Mouse (Mus musculus): ENCODE measurements around the gene Grin2b. TPM values are rescaled to one million over a fixed set of nuclear protein-coding genes. Genes with fewer than 3 reads are reported as not detected.

Gene Grin2b
- polyA plus RNA-seq, 2 experiments: 0.39 to 3.7 TPM

DNA sequence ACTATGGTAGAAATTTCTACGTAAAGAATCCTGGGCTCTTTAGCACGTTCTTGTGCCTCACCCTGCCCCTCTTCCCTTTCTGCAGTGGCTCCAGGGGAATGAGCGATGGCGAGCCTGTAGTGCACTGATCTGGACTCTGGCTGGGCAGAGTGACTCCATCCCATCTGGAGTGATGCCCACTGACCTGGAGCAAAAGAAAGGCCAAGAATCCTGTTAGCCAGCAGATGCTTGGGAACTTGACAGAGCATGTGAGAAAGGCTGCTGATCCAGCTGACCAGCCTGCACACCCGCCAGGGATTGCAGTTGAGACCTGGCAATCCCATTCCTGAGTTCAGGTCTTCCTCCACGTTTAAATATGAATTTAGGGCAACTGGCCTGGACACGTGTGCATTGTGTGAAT is 178.6 kb downstream of the Grin2b start:
- DNase-seq (ENCODE audit: low spot score): no peak

DNA sequence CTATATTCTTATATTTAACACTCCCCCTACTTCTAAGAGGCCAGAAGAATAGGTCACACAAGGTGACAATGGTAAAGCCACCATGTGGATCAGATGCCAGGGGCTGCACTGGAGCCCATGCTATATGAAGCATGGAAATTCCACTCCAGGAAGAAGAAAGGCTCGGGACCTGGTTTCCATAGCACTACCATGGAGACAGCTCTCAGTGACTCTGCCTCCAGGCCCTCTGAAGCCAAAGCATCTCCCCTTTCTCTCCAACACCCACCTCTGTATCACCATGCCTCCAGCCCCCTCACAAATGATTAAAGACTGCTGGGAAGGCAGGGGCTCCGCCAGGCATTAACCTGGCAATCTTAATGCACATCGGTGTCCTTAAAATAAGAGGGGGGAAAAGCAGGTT is 179.4 kb downstream of the Grin2b start:
- DNase-seq (ENCODE audit: low spot score): no peak
- no peak overlapping the region for H3K4me2 ChIP-seq (replicated peaks; ENCODE audit: low read depth, low read length, severe bottlenecking)
- no peaks in the 10 kb centered on the region for H3K27me3 ChIP-seq (ENCODE audit: control insufficient read depth, insufficient read depth, low read length)
- H3K27ac ChIP-seq (replicated peaks; ENCODE audit: low read depth, low read length): no peak overlapping the region
- no peaks in the 10 kb centered on the region for H3K36me3 ChIP-seq (ENCODE audit: control insufficient read depth, insufficient read depth, low read length)
- H3K9me3 ChIP-seq (ENCODE audit: control insufficient read depth, low read length): no peaks in the 10 kb centered on the region; the same call in 1 of the 2 replicates
- WGBS: 81% methylated on average over 3 of the region's 3 CpGs
- no peak for ATAC-seq (ENCODE audit: low FRiP score, low read depth)
- H3K9ac ChIP-seq (ENCODE audit: low read depth, low read length, severe bottlenecking): no peak overlapping the region
- no peaks in the 10 kb centered on the region for H3K4me1 ChIP-seq (ENCODE audit: control insufficient read depth, insufficient read depth, low read length)
- no peak overlapping the region for H3K4me3 ChIP-seq (replicated peaks; ENCODE audit: low read length)
- no peak for TF ChIP-seq POLR2A (IDR thresholded peaks at IDR 0.05; ENCODE audit: borderline replicate concordance, extremely low read depth, insufficient read depth, insufficient read length)

More for the DNA sequence above, 178.6 kb downstream of the Grin2b start:
- H3K4me3 ChIP-seq (replicated peaks; ENCODE audit: low read length): no peak overlapping the region
- H3K36me3 ChIP-seq (ENCODE audit: control insufficient read depth, insufficient read depth, low read length): no peaks in the 10 kb centered on the region
- 76% methylated on average over 7 of the region's 7 CpGs for WGBS
- no peak for ATAC-seq (ENCODE audit: low FRiP score, low read depth)
- H3K9me3 ChIP-seq (ENCODE audit: control insufficient read depth, low read length): no peaks in the 10 kb centered on the region; the same call in 1 of the 2 replicates
- no peaks in the 10 kb centered on the region for H3K27me3 ChIP-seq (ENCODE audit: control insufficient read depth, insufficient read depth, low read length)
- H3K4me1 ChIP-seq (ENCODE audit: control insufficient read depth, insufficient read depth, low read length): no peaks in the 10 kb centered on the region
- TF ChIP-seq POLR2A (IDR thresholded peaks at IDR 0.05; ENCODE audit: borderline replicate concordance, extremely low read depth, insufficient read depth, insufficient read length): no peak
- no peak overlapping the region for H3K9ac ChIP-seq (ENCODE audit: low read depth, low read length, severe bottlenecking)
- H3K27ac ChIP-seq (replicated peaks; ENCODE audit: low read depth, low read length): no peak overlapping the region
- no peak overlapping the region for H3K4me2 ChIP-seq (replicated peaks; ENCODE audit: low read depth, low read length, severe bottlenecking)

- Histone ChIP-seq H3K27me3 (ENCODE audit: control insufficient read depth, insufficient read depth, low read length) (no peaks in the 10 kb centered on the region), H3K4me3 (replicated peaks; ENCODE audit: low read length) (no peak overlapping the region), H3K9ac (ENCODE audit: low read depth, low read length, severe bottlenecking) (no peak overlapping the region), H3K27ac (replicated peaks; ENCODE audit: low read depth, low read length) (no peak overlapping the region), H3K4me1 (ENCODE audit: control insufficient read depth, insufficient read depth, low read length) (no peaks in the 10 kb centered on the region), H3K9me3 (ENCODE audit: control insufficient read depth, low read length) (no peaks in the 10 kb centered on the region; the same call in 1 of the 2 replicates), H3K4me2 (replicated peaks; ENCODE audit: low read depth, low read length, severe bottlenecking) (no peak overlapping the region), H3K36me3 (ENCODE audit: control insufficient read depth, insufficient read depth, low read length) (no peaks in the 10 kb centered on the region)
- TF ChIP-seq POLR2A (IDR thresholded peaks at IDR 0.05; ENCODE audit: borderline replicate concordance, extremely low read depth, insufficient read depth, insufficient read length): no peak
- 89% methylated on average over 11 of the region's 11 CpGs for WGBS
- DNase-seq (ENCODE audit: low spot score): no peak
- ATAC-seq (ENCODE audit: low FRiP score, low read depth): no peak
Observed at GRCm38 (mm10) chr6:135993378-135993777, 179.9 kb downstream of the Grin2b start.

- H3K9me3 ChIP-seq (ENCODE audit: control insufficient read depth, low read length): no peaks in the 10 kb centered on the region
- no peak overlapping the region for H3K4me2 ChIP-seq (replicated peaks; ENCODE audit: low read depth, low read length, severe bottlenecking)
- no peak overlapping the region for H3K27ac ChIP-seq (replicated peaks; ENCODE audit: low read depth, low read length)
- H3K4me3 ChIP-seq (replicated peaks; ENCODE audit: low read length): no peak overlapping the region
- no peaks in the 10 kb centered on the region for H3K27me3 ChIP-seq (ENCODE audit: control insufficient read depth, insufficient read depth, low read length)
- TF ChIP-seq POLR2A (IDR thresholded peaks at IDR 0.05; ENCODE audit: borderline replicate concordance, extremely low read depth, insufficient read depth, insufficient read length): no peak
- DNase-seq (ENCODE audit: low spot score): no peak
- no peaks in the 10 kb centered on the region for H3K36me3 ChIP-seq (ENCODE audit: control insufficient read depth, insufficient read depth, low read length)
- no peaks in the 10 kb centered on the region; the same call in 1 of the 2 replicates for H3K4me1 ChIP-seq (ENCODE audit: control insufficient read depth, insufficient read depth, low read length)
- no peak for ATAC-seq (ENCODE audit: low FRiP score, low read depth)
- WGBS: 59% methylated on average over 3 of the region's 3 CpGs
- no peak overlapping the region for H3K9ac ChIP-seq (ENCODE audit: low read depth, low read length, severe bottlenecking)
Observed at GRCm38 (mm10) chr6:135976106-135976505, 197.2 kb downstream of the Grin2b start.

DNA sequence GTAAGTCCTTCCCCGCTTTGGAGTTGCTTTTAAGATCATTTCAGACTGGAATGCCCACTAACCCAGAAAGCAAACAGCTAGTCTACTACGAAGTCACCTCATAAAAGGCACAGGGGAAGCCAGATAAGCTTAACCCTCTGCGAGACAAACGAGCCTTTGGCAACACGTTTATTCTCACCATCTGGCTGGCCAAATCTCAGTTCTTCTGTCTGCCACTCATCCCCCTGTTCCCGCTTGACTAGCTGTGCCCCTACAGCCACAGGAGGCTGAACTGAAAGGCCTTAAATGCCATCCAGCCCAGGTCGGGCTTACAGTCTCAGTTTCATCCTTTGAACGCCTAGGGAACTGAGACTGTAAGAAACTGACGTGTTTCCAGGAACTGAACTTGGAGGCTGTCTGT is 200.8 kb downstream of the Grin2b start:
- Histone ChIP-seq H3K27me3 (ENCODE audit: control insufficient read depth, insufficient read depth, low read length) (no peaks in the 10 kb centered on the region), H3K9me3 (ENCODE audit: control insufficient read depth, low read length) (no peaks in the 10 kb centered on the region), H3K27ac (replicated peaks; ENCODE audit: low read depth, low read length) (no peak overlapping the region), H3K4me2 (replicated peaks; ENCODE audit: low read depth, low read length, severe bottlenecking) (no peak overlapping the region), H3K36me3 (ENCODE audit: control insufficient read depth, insufficient read depth, low read length) (no peaks in the 10 kb centered on the region), H3K4me1 (ENCODE audit: control insufficient read depth, insufficient read depth, low read length) (no peaks in the 10 kb centered on the region; the same call in 1 of the 2 replicates), H3K4me3 (replicated peaks; ENCODE audit: low read length) (no peak overlapping the region), H3K9ac (ENCODE audit: low read depth, low read length, severe bottlenecking) (no peak overlapping the region)
- ATAC-seq (ENCODE audit: low FRiP score, low read depth): no peak
- 30% methylated on average over 9 of the region's 9 CpGs for WGBS
- TF ChIP-seq POLR2A (IDR thresholded peaks at IDR 0.05; ENCODE audit: borderline replicate concordance, extremely low read depth, insufficient read depth, insufficient read length): no peak
- no peak for DNase-seq (ENCODE audit: low spot score)

GRCm38 (mm10) chr6:135971481-135971880 is 201.8 kb downstream of the Grin2b start:
- no peak overlapping the region for H3K27ac ChIP-seq (replicated peaks; ENCODE audit: low read depth, low read length)
- H3K4me3 ChIP-seq (replicated peaks; ENCODE audit: low read length): no peak overlapping the region
- no peak for TF ChIP-seq POLR2A (IDR thresholded peaks at IDR 0.05; ENCODE audit: borderline replicate concordance, extremely low read depth, insufficient read depth, insufficient read length)
- no peak overlapping the region for H3K4me2 ChIP-seq (replicated peaks; ENCODE audit: low read depth, low read length, severe bottlenecking)
- ATAC-seq (ENCODE audit: low FRiP score, low read depth): no peak
- no peaks in the 10 kb centered on the region for H3K27me3 ChIP-seq (ENCODE audit: control insufficient read depth, insufficient read depth, low read length)
- no peaks in the 10 kb centered on the region; the same call in 1 of the 2 replicates for H3K4me1 ChIP-seq (ENCODE audit: control insufficient read depth, insufficient read depth, low read length)
- H3K36me3 ChIP-seq (ENCODE audit: control insufficient read depth, insufficient read depth, low read length): no peaks in the 10 kb centered on the region
- no peak for DNase-seq (ENCODE audit: low spot score)
- H3K9ac ChIP-seq (ENCODE audit: low read depth, low read length, severe bottlenecking): no peak overlapping the region
- no peaks in the 10 kb centered on the region for H3K9me3 ChIP-seq (ENCODE audit: control insufficient read depth, low read length)
- WGBS: 89% methylated on average over 4 of the region's 4 CpGs
